Mouse (Mus musculus) heart, adult 2 months (tissue): ENCODE measurements at regions not wholly inside any gene's neighbourhood (a gene's known extent, or its start where the extent isn't known, plus 50 kb on each side); places are given as distances from the start of the nearest gene placed in this dataset.

Source experiments
- CTCF ChIP-seq: fragments of 200-600 bp; IDR thresholded peaks from 2 replicates; pipeline ENCODE4 v1.8.1; 2022; ENCODE audit warnings: antibody characterized with exemption, mild to moderate bottlenecking, moderate library complexity
- EP300 ChIP-seq: fragments of 200-500 bp; IDR thresholded peaks from 2 replicates; pipeline ENCODE4 v1.6.1; 2011; ENCODE audit warnings: low read depth, low read length, control low read depth; ENCODE audit not compliant: insufficient read depth

- TF ChIP-seq CTCF (no peak), EP300 (no peak)
These were observed 62.4 kb upstream of the Cpsf6 start for GRCm38 (mm10) chr10:117441979-117442803.
